In genomic region chr17:85189227-85190127, GRCm38 (mm10) we compare ENCODE assay signal across 8 mouse cellular contexts.
DNase-seq lines count a peak whose midpoint lies in the region; ATAC-seq and TF ChIP-seq lines count a peak whose summit lies in the region.

No protein-coding gene starts in this region.

- 0 out of 2 replicates have a peak, but pooled peaks cover 3% of the 10 kb centered on the region for H3K27me3 ChIP-seq in limb, embryonic 13.5 days
- H3K27me3 ChIP-seq in midbrain, embryonic 16.5 days (ENCODE audit: control insufficient read depth, insufficient read depth, low read depth, low read length), result peaks cover 3% of the 10 kb centered on the region; the same call in 1 of the 2 replicates
- H3K27me3 ChIP-seq in spleen, adult 2 months (ENCODE audit: control insufficient read depth, insufficient read depth, low read length), result no peaks in the 10 kb centered on the region

- H3K36me3 ChIP-seq in limb, embryonic 13.5 days, result no peaks in the 10 kb centered on the region
- H3K36me3 ChIP-seq in midbrain, embryonic 16.5 days (ENCODE audit: control insufficient read depth, insufficient read depth, low read length), result no peaks in the 10 kb centered on the region
- no peaks in the 10 kb centered on the region for H3K36me3 ChIP-seq in spleen, adult 2 months (ENCODE audit: control insufficient read depth, insufficient read depth, low read length)

- H3K4me1 ChIP-seq in bone marrow macrophage, adult 2 months (ENCODE audit: control insufficient read depth, insufficient read depth, low read length), result no peaks in the 10 kb centered on the region
- H3K4me1 ChIP-seq in embryonic fibroblast, embryonic 13.5 days (ENCODE audit: control insufficient read depth, insufficient read depth, low read length), result no peaks in the 10 kb centered on the region
- no peaks in the 10 kb centered on the region for H3K4me1 ChIP-seq in limb, embryonic 13.5 days
- H3K4me1 ChIP-seq in midbrain, embryonic 16.5 days (ENCODE audit: control insufficient read depth, insufficient read depth, low read length), result peaks cover 8% of the 10 kb centered on the region
- H3K4me1 ChIP-seq in spleen, adult 2 months (ENCODE audit: control insufficient read depth, insufficient read depth, insufficient read length), result no peaks in the 10 kb centered on the region

- WGBS in limb, embryonic 13.5 days, result 4% methylated on average over 14 of the region's 14 CpGs
- WGBS in midbrain, embryonic 16.5 days, result 3% methylated on average over 14 of the region's 14 CpGs
- WGBS in spleen, adult 2 months, result 8% methylated on average over 14 of the region's 14 CpGs

- TF ChIP-seq CTCF in bone marrow macrophage, adult 2 months (IDR thresholded peaks at IDR 0.05; ENCODE audit: low read depth, low read length), result peak; percentile 79
- TF ChIP-seq CTCF in embryonic fibroblast, embryonic 13.5 days (IDR thresholded peaks at IDR 0.05; ENCODE audit: borderline replicate concordance, insufficient read depth, low read length), result peak; percentile 71; the same call in 1 of the 2 replicates
- peak; percentile 93 for TF ChIP-seq CTCF in spleen, adult 2 months (IDR thresholded peaks at IDR 0.05; ENCODE audit: extremely low read depth, insufficient read depth, insufficient read length, insufficient replicate concordance)

- no peaks in the 10 kb centered on the region for H3K9me3 ChIP-seq in limb, embryonic 13.5 days
- H3K9me3 ChIP-seq in midbrain, embryonic 16.5 days (replicated peaks; ENCODE audit: control insufficient read depth, low read length, poor library complexity, severe bottlenecking), result no peaks in the 10 kb centered on the region

- no peak overlapping the region for H3K9ac ChIP-seq in limb, embryonic 13.5 days
- H3K9ac ChIP-seq in midbrain, embryonic 16.5 days (ENCODE audit: low read depth, low read length), result no peak overlapping the region

- no peak overlapping the region for H3K27ac ChIP-seq in bone marrow macrophage, adult 2 months (ENCODE audit: insufficient read depth, low read depth, low read length)
- H3K27ac ChIP-seq in embryonic fibroblast, embryonic 13.5 days (ENCODE audit: insufficient read depth, low read length), result no peak overlapping the region
- no peak overlapping the region for H3K27ac ChIP-seq in limb, embryonic 13.5 days
- H3K27ac ChIP-seq in midbrain, embryonic 16.5 days (ENCODE audit: low read length), result no peak overlapping the region
- H3K27ac ChIP-seq in spleen, adult 2 months (ENCODE audit: insufficient read depth, low read length), result no peak overlapping the region

- H3K4me2 ChIP-seq in limb, embryonic 13.5 days (replicated peaks), result peak overlapping the region; percentile 55
- H3K4me2 ChIP-seq in midbrain, embryonic 16.5 days (ENCODE audit: low read length), result peak overlapping the region; percentile 46

- no peak for TF ChIP-seq POLR2A in bone marrow macrophage, adult 2 months (IDR thresholded peaks at IDR 0.05; ENCODE audit: borderline replicate concordance, low read depth, low read length)
- TF ChIP-seq POLR2A in embryonic fibroblast, embryonic 13.5 days (IDR thresholded peaks at IDR 0.05; ENCODE audit: low read depth, low read length), result no peak
- no peak for TF ChIP-seq POLR2A in spleen, adult 2 months (IDR thresholded peaks at IDR 0.05; ENCODE audit: low read depth, low read length)

- ATAC-seq in limb, embryonic 13.5 days (ENCODE audit: low FRiP score, low read depth), result peak; percentile 88
- ATAC-seq in midbrain, embryonic 16.5 days, result peak; percentile 87

- H3K4me3 ChIP-seq in bone marrow macrophage, adult 2 months (ENCODE audit: insufficient read depth, low read length), result no peak overlapping the region
- no peak overlapping the region for H3K4me3 ChIP-seq in embryonic fibroblast, embryonic 13.5 days (ENCODE audit: insufficient read depth, low read length)
- peak overlapping the region; percentile 26 for H3K4me3 ChIP-seq in limb, embryonic 13.5 days
- no peak overlapping the region for H3K4me3 ChIP-seq in midbrain, embryonic 16.5 days (ENCODE audit: low read depth, low read length)
- no peak overlapping the region for H3K4me3 ChIP-seq in spleen, adult 2 months (ENCODE audit: extremely low read depth, insufficient read depth, insufficient read length)

- peak; percentile 82 to 86 for DNase-seq in B cell, adult 2 months
- peak; percentile 59 to 83 for DNase-seq in heart, adult 9 months (ENCODE audit: low spot score in 2 of 2)
- DNase-seq in kidney, adult 9 months, result peak; percentile 94
- peak; percentile 70 to 76 for DNase-seq in spleen, adult 2 months (ENCODE audit: low read depth in 1 of 2, low spot score in 2 of 2)
